Mouse (Mus musculus) forebrain, embryonic 13.5 days (tissue): ENCODE measurements around the gene Lemd2. TPM values are rescaled to one million over a fixed set of nuclear protein-coding genes. Genes with fewer than 3 reads are reported as not detected.
A peak's percentile ranks its signal among the peaks of the same experiment; 100 is the strongest.

Experiments used
- ATAC-seq: fragments of 200-750 bp; cut with Nextera tagmentation; 2 replicates; pipeline ENCODE4 v1.8.0; 2017
- H3K27ac ChIP-seq: fragments of 300-500 bp; sonication (generic); 2 replicates; pipeline ENCODE4 v1.5.1; 2015; ENCODE audit warnings: inconsistent platforms, mild to moderate bottlenecking, moderate library complexity
- H3K27me3 ChIP-seq: fragments of 300-500 bp; sonication (generic); 2 replicates; pipeline ENCODE4 v1.6.1; 2015; ENCODE audit warnings: mild to moderate bottlenecking, inconsistent platforms
- H3K36me3 ChIP-seq: fragments of 300-500 bp; sonication (generic); 2 replicates; pipeline ENCODE4 v1.6.1; 2015; ENCODE audit warnings: mild to moderate bottlenecking, inconsistent platforms; ENCODE audit not compliant: poor library complexity, severe bottlenecking
- H3K4me1 ChIP-seq: fragments of 300-500 bp; sonication (generic); 2 replicates; pipeline ENCODE4 v1.6.1; 2015; ENCODE audit warnings: inconsistent platforms
- H3K4me2 ChIP-seq: fragments of 300-500 bp; sonication (generic); 2 replicates; pipeline ENCODE4 v1.6.1; 2015; ENCODE audit warnings: inconsistent platforms, mild to moderate bottlenecking, moderate library complexity
- H3K4me3 ChIP-seq: fragments of 300-500 bp; sonication (generic); 2 replicates; pipeline ENCODE4 v1.5.1; 2015; ENCODE audit warnings: mild to moderate bottlenecking, inconsistent platforms
- H3K9ac ChIP-seq: fragments of 300-500 bp; sonication (generic); 2 replicates; pipeline ENCODE4 v1.6.1; 2015; ENCODE audit warnings: mild to moderate bottlenecking, inconsistent platforms
- H3K9me3 ChIP-seq: fragments of 300-500 bp; sonication (generic); replicated peaks from 2 replicates; pipeline ENCODE4 v1.6.1; 2016; ENCODE audit warnings: inconsistent platforms
- whole genome bisulfite sequencing: fragments of 180-500 bp; shearing (Covaris S2); methylation state at CpG from one replicate; pipeline ENCODE4 v1.1.7; 2015; 5-methylcytosine and 5-hydroxymethylcytosine counted together
- polyA plus RNA-seq: library from polyadenylated mRNA; unstranded; fragments of >200 nt; fragmentation: Nextera tagmentation; extraction: Ambion mirVana; gene quantifications from 2 replicates; pipeline ENCODE4 v1.2.1, GENCODE M21; 2015

Lemd2 gene
- polyA plus RNA-seq, result 14.6 and 16.4 TPM in 2 replicates

DNA sequence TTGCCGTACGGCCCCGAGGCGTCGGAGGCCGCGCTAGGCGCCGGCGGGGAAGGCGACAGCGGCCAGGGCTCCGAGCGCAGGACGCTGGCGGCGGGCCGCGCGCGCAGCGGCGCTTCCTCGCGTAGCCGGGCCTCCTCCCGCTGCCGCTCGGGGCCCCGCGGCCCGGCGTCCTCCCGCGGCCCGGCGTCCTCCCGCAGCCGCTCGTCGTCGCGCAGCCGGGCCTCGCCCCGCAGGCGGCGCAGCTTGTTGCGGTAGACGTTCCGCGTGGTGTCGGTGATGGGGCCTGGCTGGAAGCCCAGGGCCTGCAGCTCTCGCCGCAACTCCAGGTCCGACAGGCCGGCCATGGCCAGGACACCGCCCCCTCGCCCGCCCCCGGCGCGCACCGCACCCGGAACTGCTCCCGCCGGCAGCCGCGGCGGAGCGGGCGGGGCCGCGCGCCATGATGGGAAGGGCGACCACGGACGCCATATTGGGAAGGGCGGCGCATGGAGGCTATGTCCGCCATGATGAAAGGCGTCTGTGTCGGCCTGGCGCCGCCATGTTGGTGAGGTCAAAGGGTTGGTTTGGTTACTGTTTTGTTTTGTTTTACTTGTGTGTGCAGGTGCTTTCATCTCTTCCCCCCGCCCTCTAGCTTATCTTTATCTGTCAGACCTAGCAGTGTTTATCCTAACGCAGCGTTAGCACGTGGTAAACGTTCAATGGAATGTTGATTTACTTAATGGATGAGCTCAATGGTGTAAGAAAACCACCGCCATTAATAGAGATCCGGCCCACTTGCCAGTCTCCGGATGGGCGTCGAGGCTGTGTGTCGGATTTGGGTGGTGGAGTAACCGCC, at the start of gene Lemd2:
Gene Lemd2, minus strand, starts transcription at position 395 of the 835 bp plus-strand sequence.
- H3K4me3 ChIP-seq, result peak within 1 kb of the TSS; percentile 72
- H3K27me3 ChIP-seq, result 0 out of 2 replicates have a peak, but pooled peaks cover under 1% of the 10 kb centered on the region
- H3K4me1 ChIP-seq, result peaks cover 28% of the 10 kb centered on the region
- H3K36me3 ChIP-seq, result peaks cover 32% of the 10 kb centered on the region
- H3K9ac ChIP-seq, result peak within 1 kb of the TSS; percentile 99
- 6% methylated on average over 66 of the region's 97 CpGs for WGBS
- peak within 1 kb of the TSS; percentile 93 for H3K27ac ChIP-seq
- H3K4me2 ChIP-seq, result peak within 1 kb of the TSS; percentile 92
- no peaks in the 10 kb centered on the region for H3K9me3 ChIP-seq
- ATAC-seq, result peak; percentile 93

- H3K4me3 ChIP-seq, result no peak overlapping the region
- H3K9me3 ChIP-seq, result no peaks in the 10 kb centered on the region
- peaks cover 4% of the 10 kb centered on the region; the same call in 1 of the 2 replicates for H3K4me1 ChIP-seq
- no peak for ATAC-seq
- H3K4me2 ChIP-seq, result no peak overlapping the region
- no peaks in the 10 kb centered on the region for H3K27me3 ChIP-seq
- no peaks in the 10 kb centered on the region for H3K36me3 ChIP-seq
- no peak overlapping the region for H3K9ac ChIP-seq
- no peak overlapping the region for H3K27ac ChIP-seq
- 84% methylated on average over 6 of the region's 6 CpGs for WGBS
These were observed 46.9 kb upstream of the Lemd2 start for GRCm38 (mm10) chr17:27251150-27251549.

- no peak for ATAC-seq
- Histone ChIP-seq H3K4me3 (no peak overlapping the region), H3K9ac (no peak overlapping the region)
These were observed 46.2 kb upstream of the Lemd2 start for GRCm38 (mm10) chr17:27250461-27250860.

GRCm38 (mm10) chr17:27249073-27249472, 44.8 kb upstream of the Lemd2 start:
- ATAC-seq, result no peak
- Histone ChIP-seq H3K4me2 (no peak overlapping the region), H3K27ac (no peak overlapping the region), H3K27me3 (no peaks in the 10 kb centered on the region), H3K4me1 (peaks cover 4% of the 10 kb centered on the region; the same call in 1 of the 2 replicates), H3K9ac (no peak overlapping the region), H3K9me3 (no peaks in the 10 kb centered on the region), H3K4me3 (no peak overlapping the region), H3K36me3 (no peaks in the 10 kb centered on the region)
- WGBS, result 77% methylated on average over 3 of the region's 3 CpGs

More at GRCm38 (mm10) chr17:27250461-27250860, 46.2 kb upstream of the Lemd2 start:
- 35% methylated on average over 4 of the region's 4 CpGs for WGBS
- no peaks in the 10 kb centered on the region for H3K36me3 ChIP-seq
- no peak overlapping the region for H3K27ac ChIP-seq
- H3K4me2 ChIP-seq, result no peak overlapping the region
- no peaks in the 10 kb centered on the region for H3K9me3 ChIP-seq
- no peaks in the 10 kb centered on the region for H3K27me3 ChIP-seq
- peaks cover 4% of the 10 kb centered on the region; the same call in 1 of the 2 replicates for H3K4me1 ChIP-seq

DNA sequence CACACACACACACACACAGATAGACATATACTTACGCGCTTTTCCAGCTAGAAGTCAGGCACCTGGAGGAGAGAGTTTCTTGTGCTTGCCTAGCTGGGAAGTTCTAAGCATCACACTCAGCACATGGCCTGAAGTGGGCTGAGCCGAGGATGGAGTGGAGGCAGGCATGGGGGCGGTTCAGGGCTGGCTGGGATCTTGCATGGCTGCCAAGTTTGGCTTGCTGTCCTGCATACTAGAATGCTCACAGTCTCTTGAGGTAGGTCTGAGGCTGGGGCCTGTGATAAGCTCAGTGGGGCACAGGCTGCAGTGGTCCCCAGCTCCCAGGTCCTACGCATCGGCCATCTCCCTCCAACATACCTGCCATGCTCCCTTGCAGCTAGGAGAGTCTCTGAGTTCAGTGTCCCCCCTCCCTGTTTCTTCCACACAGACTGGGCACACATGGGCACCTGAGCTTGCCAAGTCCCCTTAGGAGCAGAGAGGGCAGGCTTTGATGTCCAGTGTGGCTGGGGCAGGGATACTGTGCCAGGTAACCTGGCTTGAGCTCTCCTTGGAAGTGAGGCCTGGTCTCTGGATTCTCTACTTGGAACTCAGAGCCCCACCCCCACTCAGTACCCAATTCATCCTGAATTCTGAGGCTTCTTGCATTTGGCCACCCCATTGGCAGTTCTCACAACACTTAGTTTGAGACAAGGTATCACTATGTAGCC, 43.6 kb upstream of the Lemd2 start:
- ATAC-seq, result no peak
- no peak overlapping the region for H3K4me3 ChIP-seq
- no peaks in the 10 kb centered on the region for H3K27me3 ChIP-seq
- no peaks in the 10 kb centered on the region for H3K36me3 ChIP-seq
- H3K4me2 ChIP-seq, result no peak overlapping the region
- no peak overlapping the region for H3K27ac ChIP-seq
- peaks cover 5% of the 10 kb centered on the region for H3K4me1 ChIP-seq
- 83% methylated on average over 6 of the region's 6 CpGs for WGBS
- no peaks in the 10 kb centered on the region for H3K9me3 ChIP-seq
- no peak overlapping the region for H3K9ac ChIP-seq

DNA sequence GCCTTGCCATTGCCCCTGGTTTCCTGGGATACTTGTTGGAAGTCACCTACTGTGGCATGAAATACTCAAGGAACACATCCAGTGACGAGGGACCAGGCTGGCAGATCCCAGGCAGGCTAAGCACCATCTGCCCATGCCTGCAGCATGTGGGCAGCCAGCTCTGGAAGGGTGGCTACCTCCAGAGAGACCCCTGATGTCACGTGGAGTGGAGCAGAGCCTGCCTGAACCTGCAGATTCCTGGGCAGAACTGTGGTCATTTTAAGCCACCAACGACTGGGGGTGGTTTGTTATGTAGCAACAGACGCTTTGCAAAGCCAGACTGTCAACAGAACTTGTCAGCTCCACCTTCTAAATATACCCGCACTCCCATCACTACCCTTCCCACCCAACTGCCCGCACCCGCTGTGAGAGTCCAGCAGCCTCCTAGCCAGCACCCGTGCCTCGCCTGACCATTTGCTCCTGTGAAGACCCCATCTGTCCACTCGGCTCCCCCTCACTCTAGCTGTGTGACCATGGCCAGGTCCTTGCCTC, 41.6 kb upstream of the Lemd2 start:
- Histone ChIP-seq H3K9ac (no peak overlapping the region), H3K27me3 (no peaks in the 10 kb centered on the region), H3K36me3 (no peaks in the 10 kb centered on the region), H3K27ac (no peak overlapping the region), H3K4me2 (no peak overlapping the region), H3K4me3 (no peak overlapping the region), H3K4me1 (peaks cover 24% of the 10 kb centered on the region), H3K9me3 (no peaks in the 10 kb centered on the region)
- 83% methylated on average over 10 of the region's 10 CpGs for WGBS
- no peak for ATAC-seq

GRCm38 (mm10) chr17:27244912-27245311, 40.6 kb upstream of the Lemd2 start:
- Histone ChIP-seq H3K27me3 (no peaks in the 10 kb centered on the region), H3K4me2 (no peak overlapping the region), H3K4me1 (peaks cover 31% of the 10 kb centered on the region), H3K9ac (no peak overlapping the region), H3K27ac (no peak overlapping the region), H3K36me3 (no peaks in the 10 kb centered on the region), H3K9me3 (no peaks in the 10 kb centered on the region), H3K4me3 (no peak overlapping the region)
- ATAC-seq, result no peak
- WGBS, result 86% methylated on average over 4 of the region's 4 CpGs

- WGBS, result 39% methylated on average over 16 of the region's 18 CpGs
These were observed 38.2 kb upstream of the Lemd2 start for GRCm38 (mm10) chr17:27242194-27243189.

DNA sequence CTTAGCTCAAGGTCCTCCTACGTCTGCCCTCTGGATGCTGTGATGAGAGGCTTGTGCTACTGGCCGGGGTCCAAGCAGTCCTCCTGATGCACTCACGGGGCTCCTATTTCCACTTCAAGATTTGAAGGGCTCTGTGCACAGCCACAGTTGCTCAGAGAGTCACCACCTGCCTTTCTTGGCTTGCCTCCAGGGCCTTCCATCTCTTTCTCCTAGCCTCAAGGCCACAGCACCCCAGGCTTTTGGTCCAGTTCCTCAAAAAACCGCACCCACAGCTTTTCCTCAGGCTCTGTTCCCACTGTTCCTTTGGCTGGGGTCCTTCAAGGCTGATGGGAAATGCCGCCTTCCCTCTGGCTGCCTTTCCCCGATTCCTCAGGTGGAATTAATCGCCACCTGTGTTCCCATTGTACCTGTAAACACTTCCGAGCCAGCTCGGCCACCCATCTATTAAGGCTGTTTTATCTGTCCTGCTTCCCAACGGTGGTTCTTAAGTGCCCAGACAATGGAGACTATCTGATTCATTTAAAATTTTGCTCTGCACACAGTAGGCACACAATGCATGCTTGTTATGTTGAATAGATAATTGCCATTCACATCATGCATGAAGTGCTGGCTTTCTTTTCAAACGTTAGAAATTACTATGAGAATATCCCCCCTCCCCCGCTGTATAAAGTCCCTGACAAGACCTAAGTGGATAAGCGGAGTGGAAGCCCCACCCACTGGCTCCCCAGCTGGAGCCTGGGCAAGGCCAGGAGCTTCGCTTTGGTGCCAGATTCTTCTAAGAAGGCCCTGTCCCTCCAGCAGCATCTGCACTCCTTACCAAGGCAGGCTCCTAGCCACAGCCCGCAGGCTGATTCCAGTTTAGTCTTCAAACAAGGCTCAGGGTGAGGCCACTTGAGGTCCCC, 36.5 kb upstream of the Lemd2 start:
- WGBS, result 14% methylated on average over 15 of the region's 15 CpGs
- no peak overlapping the region for H3K4me2 ChIP-seq
- peak overlapping the region; percentile 88 for H3K27ac ChIP-seq

More at GRCm38 (mm10) chr17:27242194-27243189, 38.2 kb upstream of the Lemd2 start:
- H3K9me3 ChIP-seq, result no peaks in the 10 kb centered on the region
- H3K4me2 ChIP-seq, result no peak overlapping the region
- peaks cover 41% of the 10 kb centered on the region for H3K4me1 ChIP-seq
- ATAC-seq, result peak; percentile 34
- peak overlapping the region; percentile 88 for H3K27ac ChIP-seq
- H3K4me3 ChIP-seq, result no peak overlapping the region
- H3K9ac ChIP-seq, result no peak overlapping the region
- H3K27me3 ChIP-seq, result no peaks in the 10 kb centered on the region
- H3K36me3 ChIP-seq, result no peaks in the 10 kb centered on the region

GRCm38 (mm10) chr17:27239941-27240340, 35.7 kb upstream of the Lemd2 start:
- H3K4me3 ChIP-seq, result no peak overlapping the region
- H3K4me2 ChIP-seq, result no peak overlapping the region
- H3K27me3 ChIP-seq, result peaks cover 4% of the 10 kb centered on the region; the same call in 1 of the 2 replicates
- no peak for ATAC-seq
- peak overlapping the region; percentile 88 for H3K27ac ChIP-seq
- H3K36me3 ChIP-seq, result no peaks in the 10 kb centered on the region
- no peaks in the 10 kb centered on the region for H3K9me3 ChIP-seq
- peaks cover 41% of the 10 kb centered on the region for H3K4me1 ChIP-seq
- no peak overlapping the region for H3K9ac ChIP-seq
- whole genome bisulfite sequencing, result 86% methylated on average over 5 of the region's 5 CpGs

More for the DNA sequence above, 36.5 kb upstream of the Lemd2 start:
- peaks cover 4% of the 10 kb centered on the region; the same call in 1 of the 2 replicates for H3K27me3 ChIP-seq
- no peak overlapping the region for H3K4me3 ChIP-seq
- peak; percentile 79 for ATAC-seq
- no peaks in the 10 kb centered on the region for H3K36me3 ChIP-seq
- no peak overlapping the region for H3K9ac ChIP-seq
- no peaks in the 10 kb centered on the region for H3K9me3 ChIP-seq
- peaks cover 41% of the 10 kb centered on the region for H3K4me1 ChIP-seq
